In the genomic region with DNA sequence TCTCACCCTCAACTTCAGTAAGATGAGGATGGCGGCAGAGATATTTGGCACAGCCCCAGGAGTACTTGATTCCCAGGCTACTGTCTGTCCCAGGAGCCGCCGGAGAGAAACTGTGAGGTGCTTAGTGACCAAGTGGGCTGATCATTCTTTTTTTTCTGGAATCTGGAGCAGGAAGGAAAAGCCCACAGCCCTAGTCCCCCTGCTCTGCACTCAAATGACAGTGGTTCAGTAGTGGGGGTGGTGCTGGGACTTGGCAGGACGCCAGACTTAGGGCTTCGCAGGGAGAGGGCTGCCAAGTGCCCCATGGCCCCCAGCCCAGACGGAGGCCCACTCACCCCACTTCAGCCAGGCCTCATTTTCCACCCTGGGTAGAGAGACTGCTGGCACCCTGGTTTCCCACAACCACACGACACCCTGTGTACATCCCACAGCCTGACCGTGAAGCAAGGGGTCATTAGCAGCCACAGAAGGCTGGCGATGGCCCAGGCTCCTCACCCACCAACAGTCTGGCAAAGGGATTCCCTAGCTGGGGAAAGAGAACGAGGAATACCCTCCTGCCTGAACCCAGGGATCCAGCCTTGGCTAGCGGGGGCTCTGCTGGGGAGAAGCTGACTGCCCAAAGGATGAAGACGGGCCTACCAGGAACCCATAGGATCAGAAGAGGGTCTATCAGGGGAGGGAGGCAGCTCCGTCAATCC, we compare ENCODE assay signal across 8 mouse cellular contexts. TPM values are rescaled to one million over a fixed set of nuclear protein-coding genes. Genes with fewer than 3 reads are reported as not detected.
DNase-seq lines count a peak whose midpoint lies in the region; ATAC-seq and TF ChIP-seq lines count a peak whose summit lies in the region.

No protein-coding gene starts in this region.

- H3K27me3 ChIP-seq in neural tube, embryonic 11.5 days (ENCODE audit: control insufficient read depth, insufficient read depth, low read length), result no peaks in the 10 kb centered on the region
- no peaks in the 10 kb centered on the region for H3K27me3 ChIP-seq in forebrain, embryonic 11.5 days (ENCODE audit: control insufficient read depth, insufficient read depth, low read length)
- no peaks in the 10 kb centered on the region for H3K27me3 ChIP-seq in hindbrain, postnatal 0 days (ENCODE audit: insufficient read depth, low read length)
- H3K27me3 ChIP-seq in midbrain, embryonic 14.5 days (ENCODE audit: control insufficient read depth, insufficient read depth, low read length), result no peaks in the 10 kb centered on the region

- H3K4me2 ChIP-seq in neural tube, embryonic 11.5 days (ENCODE audit: low read depth), result peak overlapping the region; percentile 83
- peak overlapping the region; percentile 91 for H3K4me2 ChIP-seq in forebrain, embryonic 11.5 days (ENCODE audit: low read depth, low read length, severe bottlenecking)
- H3K4me2 ChIP-seq in hindbrain, postnatal 0 days (ENCODE audit: low read depth, low read length), result peak overlapping the region; percentile 73
- peak overlapping the region; percentile 100 for H3K4me2 ChIP-seq in midbrain, embryonic 14.5 days (ENCODE audit: low read length)

- peak; percentile 17 for ATAC-seq in neural tube, embryonic 11.5 days (ENCODE audit: insufficient read depth, low FRiP score, low TSS enrichment)
- peak; percentile 31 for ATAC-seq in forebrain, embryonic 11.5 days (replicated peaks; ENCODE audit: low FRiP score)
- ATAC-seq in hindbrain, postnatal 0 days, result peak; percentile 52
- peak; percentile 26; the same call in 1 of the 2 replicates for ATAC-seq in midbrain, embryonic 14.5 days (ENCODE audit: low FRiP score, low TSS enrichment)

- no peaks in the 10 kb centered on the region for H3K9me3 ChIP-seq in neural tube, embryonic 11.5 days (ENCODE audit: control insufficient read depth, low read length)
- no peaks in the 10 kb centered on the region for H3K9me3 ChIP-seq in forebrain, embryonic 11.5 days (ENCODE audit: control insufficient read depth, low read length)
- no peaks in the 10 kb centered on the region for H3K9me3 ChIP-seq in hindbrain, postnatal 0 days (ENCODE audit: low read length)
- H3K9me3 ChIP-seq in midbrain, embryonic 14.5 days (ENCODE audit: control insufficient read depth, low read length), result no peaks in the 10 kb centered on the region

- H3K27ac ChIP-seq in neural tube, embryonic 11.5 days (ENCODE audit: low read depth, low read length), result 0 out of 2 replicates have a peak overlapping the region, but pooled peaks have one; percentile 81
- no peak overlapping the region for H3K27ac ChIP-seq in bone marrow macrophage, adult 2 months (ENCODE audit: insufficient read depth, low read depth, low read length)
- peak overlapping the region; percentile 79 for H3K27ac ChIP-seq in forebrain, embryonic 11.5 days (ENCODE audit: low read depth, low read length)
- peak overlapping the region; percentile 97 for H3K27ac ChIP-seq in hindbrain, postnatal 0 days
- H3K27ac ChIP-seq in midbrain, embryonic 14.5 days (replicated peaks; ENCODE audit: low read depth, low read length), result peak overlapping the region; percentile 96

- peak overlapping the region; percentile 96 for H3K4me3 ChIP-seq in neural tube, embryonic 11.5 days (ENCODE audit: low read depth, low read length)
- peak overlapping the region; percentile 85 for H3K4me3 ChIP-seq in bone marrow macrophage, adult 2 months (ENCODE audit: insufficient read depth, low read length)
- H3K4me3 ChIP-seq in forebrain, embryonic 11.5 days (ENCODE audit: low read depth, low read length), result peak overlapping the region; percentile 97
- H3K4me3 ChIP-seq in hindbrain, postnatal 0 days (ENCODE audit: low read length), result peak overlapping the region; percentile 98
- peak overlapping the region; percentile 99 for H3K4me3 ChIP-seq in midbrain, embryonic 14.5 days (replicated peaks; ENCODE audit: low read depth, low read length)

- peak overlapping the region; percentile 99 for H3K9ac ChIP-seq in neural tube, embryonic 11.5 days (ENCODE audit: low read length)
- peak overlapping the region; percentile 100 for H3K9ac ChIP-seq in forebrain, embryonic 11.5 days (ENCODE audit: low read length)
- H3K9ac ChIP-seq in hindbrain, postnatal 0 days (replicated peaks; ENCODE audit: low read length), result peak overlapping the region; percentile 100
- peak overlapping the region; percentile 100 for H3K9ac ChIP-seq in midbrain, embryonic 14.5 days (replicated peaks; ENCODE audit: low read length)

- no peak for TF ChIP-seq POLR2A in bone marrow macrophage, adult 2 months (IDR thresholded peaks at IDR 0.05; ENCODE audit: borderline replicate concordance, low read depth, low read length)

- TF ChIP-seq CTCF in bone marrow macrophage, adult 2 months (IDR thresholded peaks at IDR 0.05; ENCODE audit: low read depth, low read length), result no peak
- TF ChIP-seq CTCF in hindbrain, postnatal 0 days (IDR thresholded peaks at IDR 0.05; ENCODE audit: low read depth), result no peak

- WGBS in neural tube, embryonic 11.5 days, result 4% methylated on average over 13 of the region's 13 CpGs
- 3% methylated on average over 13 of the region's 13 CpGs for WGBS in forebrain, embryonic 11.5 days
- under 1% methylated on average over 13 of the region's 13 CpGs for WGBS in hindbrain, postnatal 0 days
- 0% methylated on average over 13 of the region's 13 CpGs for WGBS in midbrain, embryonic 14.5 days

- peak; percentile 64 for DNase-seq in neural tube, embryonic 11.5 days (ENCODE audit: low spot score)
- DNase-seq in neural tube, embryonic 10.5 days (ENCODE audit: extremely low spot score, low spot score), result no peak
- peak; percentile 76 for DNase-seq in forebrain, embryonic 11.5 days (ENCODE audit: low spot score)
- DNase-seq in hindbrain, postnatal 0 days (ENCODE audit: low spot score), result peak; percentile 85
- DNase-seq in left cerebral cortex, postnatal 36 days (ENCODE audit: low spot score in 2 of 2), result peak; percentile 60 to 61
- peak; percentile 81 for DNase-seq in midbrain, embryonic 14.5 days
- DNase-seq in thymus, postnatal 14 days, result peak; percentile 66

- intact Hi-C loops in left cerebral cortex, postnatal 36 days (cut with DNase I), result loop anchor here (2.0 kb wide), 1 partner anchor 13 kb away; no protein-coding TSS in a partner anchor

- H3K36me3 ChIP-seq in neural tube, embryonic 11.5 days (ENCODE audit: control insufficient read depth, insufficient read depth, low read length), result peaks cover 8% of the 10 kb centered on the region
- H3K36me3 ChIP-seq in forebrain, embryonic 11.5 days (ENCODE audit: control insufficient read depth, insufficient read depth, low read length), result peaks cover 6% of the 10 kb centered on the region; the same call in 1 of the 2 replicates
- H3K36me3 ChIP-seq in hindbrain, postnatal 0 days (ENCODE audit: insufficient read depth, low read length), result no peaks in the 10 kb centered on the region
- peaks cover 20% of the 10 kb centered on the region for H3K36me3 ChIP-seq in midbrain, embryonic 14.5 days (ENCODE audit: control insufficient read depth, insufficient read depth, low read length)

- peaks cover 28% of the 10 kb centered on the region for H3K4me1 ChIP-seq in neural tube, embryonic 11.5 days (ENCODE audit: control insufficient read depth, insufficient read depth, low read length)
- peaks cover 31% of the 10 kb centered on the region for H3K4me1 ChIP-seq in bone marrow macrophage, adult 2 months (ENCODE audit: control insufficient read depth, insufficient read depth, low read length)
- H3K4me1 ChIP-seq in forebrain, embryonic 11.5 days (replicated peaks; ENCODE audit: control insufficient read depth, insufficient read depth, low read length), result peaks cover 18% of the 10 kb centered on the region
- H3K4me1 ChIP-seq in hindbrain, postnatal 0 days (ENCODE audit: insufficient read depth, low read length), result peaks cover 33% of the 10 kb centered on the region
- H3K4me1 ChIP-seq in midbrain, embryonic 14.5 days (ENCODE audit: control insufficient read depth, insufficient read depth, low read length), result peaks cover 42% of the 10 kb centered on the region

RNA-seq across cellular contexts. Expression of a gene that starts 0.9 kb away (rescaled TPM):
- 61.0 and 65.0 TPM in 2 replicates for polyA plus RNA-seq in neural tube, embryonic 11.5 days (2014; fragmentation: Nextera tagmentation; extraction: Ambion mirVana)
- 73.6 and 91.5 TPM in 2 replicates for polyA plus RNA-seq in bone marrow macrophage, adult 2 months (2012; ENCODE audit: insufficient read depth, insufficient read length, missing spikeins)
- polyA plus RNA-seq in forebrain, embryonic 11.5 days (2014; fragmentation: Nextera tagmentation; extraction: Ambion mirVana), result 83.3 and 91.5 TPM in 2 replicates
- total RNA-seq in hindbrain, postnatal 0 days (2014; rRNA removed), result 253 and 260 TPM in 2 replicates
- polyA plus RNA-seq in hindbrain, postnatal 0 days (2015; fragmentation: Nextera tagmentation; extraction: Ambion mirVana), result 53.5 and 60.3 TPM in 2 replicates
- 100 to 1,000 TPM; 257 to 267 TPM for total RNA-seq in left cerebral cortex, postnatal 36 days (2021)
- 72.1 and 86.7 TPM in 2 replicates for polyA plus RNA-seq in midbrain, embryonic 14.5 days (2014; fragmentation: Nextera tagmentation; extraction: Ambion mirVana)

RNA-seq across cellular contexts. Expression of a gene that starts 40.9 kb away (rescaled TPM):
- polyA plus RNA-seq in neural tube, embryonic 11.5 days (2014; fragmentation: Nextera tagmentation; extraction: Ambion mirVana), result 35.4 and 37.5 TPM in 2 replicates
- polyA plus RNA-seq in bone marrow macrophage, adult 2 months (2012; ENCODE audit: insufficient read depth, insufficient read length, missing spikeins), result 60.6 and 75.4 TPM in 2 replicates
- polyA plus RNA-seq in forebrain, embryonic 11.5 days (2014; fragmentation: Nextera tagmentation; extraction: Ambion mirVana), result 41.8 and 45.4 TPM in 2 replicates
- 81.4 and 112 TPM in 2 replicates for total RNA-seq in hindbrain, postnatal 0 days (2014; rRNA removed)
- polyA plus RNA-seq in hindbrain, postnatal 0 days (2015; fragmentation: Nextera tagmentation; extraction: Ambion mirVana), result 29.7 and 35.1 TPM in 2 replicates
- total RNA-seq in left cerebral cortex, postnatal 36 days (2021), result 10 to 100 TPM; 22.6 to 23.6 TPM
- polyA plus RNA-seq in midbrain, embryonic 14.5 days (2014; fragmentation: Nextera tagmentation; extraction: Ambion mirVana), result 20.5 and 25.2 TPM in 2 replicates

RNA-seq across cellular contexts. Expression of a gene that starts 54.2 kb away (rescaled TPM):
- 18.3 and 18.4 TPM in 2 replicates for polyA plus RNA-seq in neural tube, embryonic 11.5 days (2014; fragmentation: Nextera tagmentation; extraction: Ambion mirVana)
- 28.7 and 38.3 TPM in 2 replicates for polyA plus RNA-seq in bone marrow macrophage, adult 2 months (2012; ENCODE audit: insufficient read depth, insufficient read length, missing spikeins)
- polyA plus RNA-seq in forebrain, embryonic 11.5 days (2014; fragmentation: Nextera tagmentation; extraction: Ambion mirVana), result 28.6 and 31.0 TPM in 2 replicates
- 19.1 and 43.1 TPM in 2 replicates for total RNA-seq in hindbrain, postnatal 0 days (2014; rRNA removed)
- polyA plus RNA-seq in hindbrain, postnatal 0 days (2015; fragmentation: Nextera tagmentation; extraction: Ambion mirVana), result 22.1 and 24.8 TPM in 2 replicates
- total RNA-seq in left cerebral cortex, postnatal 36 days (2021), result 10 to 100 TPM; 44.6 to 60.1 TPM
- polyA plus RNA-seq in midbrain, embryonic 14.5 days (2014; fragmentation: Nextera tagmentation; extraction: Ambion mirVana), result 22.9 and 25.0 TPM in 2 replicates

RNA-seq across cellular contexts. Expression of a gene that starts 56.8 kb away (rescaled TPM):
- 15.1 and 15.9 TPM in 2 replicates for polyA plus RNA-seq in neural tube, embryonic 11.5 days (2014; fragmentation: Nextera tagmentation; extraction: Ambion mirVana)
- polyA plus RNA-seq in bone marrow macrophage, adult 2 months (2012; ENCODE audit: insufficient read depth, insufficient read length, missing spikeins), result 13.5 and 14.5 TPM in 2 replicates
- polyA plus RNA-seq in forebrain, embryonic 11.5 days (2014; fragmentation: Nextera tagmentation; extraction: Ambion mirVana), result 17.0 and 17.1 TPM in 2 replicates
- total RNA-seq in hindbrain, postnatal 0 days (2014; rRNA removed), result 44.6 and 46.7 TPM in 2 replicates
- 17.9 and 18.1 TPM in 2 replicates for polyA plus RNA-seq in hindbrain, postnatal 0 days (2015; fragmentation: Nextera tagmentation; extraction: Ambion mirVana)
- total RNA-seq in left cerebral cortex, postnatal 36 days (2021), result 10 to 100 TPM; 20.4 to 21.9 TPM
- polyA plus RNA-seq in midbrain, embryonic 14.5 days (2014; fragmentation: Nextera tagmentation; extraction: Ambion mirVana), result 18.3 and 19.0 TPM in 2 replicates
